Mouse (Mus musculus): ENCODE measurements around the gene Smco4.
A peak's percentile ranks its signal among the peaks of the same experiment; 100 is the strongest.

The Smco4 gene

GRCm38 (mm10) chr9:15506863-15507262, 13.6 kb downstream of the Smco4 start:
- DNase-seq (ENCODE audit: low read depth, low spot score): no peak

GRCm38 (mm10) chr9:15507431-15507875, 14.2 kb downstream of the Smco4 start:
- no peak for DNase-seq (ENCODE audit: low read depth, low spot score)

GRCm38 (mm10) chr9:15509363-15509762, 16.1 kb downstream of the Smco4 start:
- no peak for DNase-seq (ENCODE audit: low read depth, low spot score)

- DNase-seq (ENCODE audit: low read depth, low spot score): no peak
These were observed 17.5 kb downstream of the Smco4 start for GRCm38 (mm10) chr9:15510557-15511310.

- DNase-seq (ENCODE audit: low read depth, low spot score): no peak
These were observed 19.7 kb downstream of the Smco4 start for GRCm38 (mm10) chr9:15512918-15513317.

- DNase-seq (ENCODE audit: low read depth, low spot score): no peak
These were observed 22.8 kb downstream of the Smco4 start for GRCm38 (mm10) chr9:15516007-15516406.

GRCm38 (mm10) chr9:15517979-15518378, 24.7 kb downstream of the Smco4 start:
- DNase-seq (ENCODE audit: low read depth, low spot score): no peak

GRCm38 (mm10) chr9:15522348-15522747, 29.1 kb downstream of the Smco4 start:
- no peak for DNase-seq (ENCODE audit: low read depth, low spot score)

GRCm38 (mm10) chr9:15522887-15523286, 29.7 kb downstream of the Smco4 start:
- DNase-seq (ENCODE audit: low read depth, low spot score): no peak

- DNase-seq (ENCODE audit: low read depth, low spot score): no peak
These were observed 30.4 kb downstream of the Smco4 start for GRCm38 (mm10) chr9:15523646-15524045.

GRCm38 (mm10) chr9:15525246-15525645, 32.0 kb downstream of the Smco4 start:
- DNase-seq (ENCODE audit: low read depth, low spot score): no peak

GRCm38 (mm10) chr9:15526539-15526938, 33.3 kb downstream of the Smco4 start:
- DNase-seq (ENCODE audit: low read depth, low spot score): no peak

GRCm38 (mm10) chr9:15527846-15528245, 34.6 kb downstream of the Smco4 start:
- no peak for DNase-seq (ENCODE audit: low read depth, low spot score)

- DNase-seq (ENCODE audit: low read depth, low spot score): no peak
These were observed 35.1 kb downstream of the Smco4 start for GRCm38 (mm10) chr9:15528368-15528767.

GRCm38 (mm10) chr9:15529275-15529964, 36.2 kb downstream of the Smco4 start:
- peak; percentile 38 for DNase-seq (ENCODE audit: low read depth, low spot score)

GRCm38 (mm10) chr9:15529965-15530320, 36.7 kb downstream of the Smco4 start:
- no peak for DNase-seq (ENCODE audit: low read depth, low spot score)

GRCm38 (mm10) chr9:15531204-15531603, 38.0 kb downstream of the Smco4 start:
- DNase-seq (ENCODE audit: low read depth, low spot score): no peak

GRCm38 (mm10) chr9:15533336-15534070, 40.3 kb downstream of the Smco4 start:
- DNase-seq (ENCODE audit: low read depth, low spot score): no peak

- DNase-seq (ENCODE audit: low read depth, low spot score): no peak
These were observed 40.9 kb downstream of the Smco4 start for GRCm38 (mm10) chr9:15534110-15534509.

GRCm38 (mm10) chr9:15535418-15535817, 42.2 kb downstream of the Smco4 start:
- no peak for DNase-seq (ENCODE audit: low read depth, low spot score)

- DNase-seq (ENCODE audit: low read depth, low spot score): no peak
These were observed 43.7 kb downstream of the Smco4 start for GRCm38 (mm10) chr9:15536861-15537426.

- DNase-seq (ENCODE audit: low read depth, low spot score): no peak
These were observed 44.3 kb downstream of the Smco4 start for GRCm38 (mm10) chr9:15537455-15538048.

Measured in R1 (cell line).